Mouse (Mus musculus) mouse trophoblast stem cell (cell line): Measurements from ENCODE around the gene Ica1.

Experiments
- in situ Hi-C, 2 experiments: fragments of 300-500 bp; cut with MseI, MboI; formaldehyde crosslinking; loops; 2 replicates in 1 of 2; 3 replicates in 1 of 2; pipeline ENCODE4 v1.15.1; 2025

The Ica1 gene

GRCm38 (mm10) chr6:8690441-8690840 lies 87.8 kb downstream of the Ica1 start:
- in situ Hi-C loops: no loop called here

- in situ Hi-C loops: no loop called here
These were observed 91.4 kb downstream of the Ica1 start for GRCm38 (mm10) chr6:8686678-8687580.

- in situ Hi-C loops: no loop called here
These were observed 94.9 kb downstream of the Ica1 start for GRCm38 (mm10) chr6:8683379-8683778.

- in situ Hi-C loops: no loop called here
These were observed 97.4 kb downstream of the Ica1 start for GRCm38 (mm10) chr6:8680931-8681330.

- in situ Hi-C loops: no loop called here
These were observed 105.3 kb downstream of the Ica1 start for GRCm38 (mm10) chr6:8673013-8673412.

- in situ Hi-C loops: no loop called here
These were observed 108.9 kb downstream of the Ica1 start for GRCm38 (mm10) chr6:8669343-8669742.

- in situ Hi-C loops: no loop called here
These were observed 110.1 kb downstream of the Ica1 start for GRCm38 (mm10) chr6:8668013-8668811.

- in situ Hi-C loops: no loop called here
These were observed 112.5 kb downstream of the Ica1 start for GRCm38 (mm10) chr6:8665786-8666185.

GRCm38 (mm10) chr6:8664956-8665355 lies 113.3 kb downstream of the Ica1 start:
- in situ Hi-C loops: no loop called here

GRCm38 (mm10) chr6:8663092-8663740 lies 115.1 kb downstream of the Ica1 start:
- in situ Hi-C loops: no loop called here

GRCm38 (mm10) chr6:8661404-8661803 lies 116.9 kb downstream of the Ica1 start:
- in situ Hi-C loops: no loop called here

GRCm38 (mm10) chr6:8660076-8660475 lies 118.2 kb downstream of the Ica1 start:
- in situ Hi-C loops: no loop called here

- in situ Hi-C loops: no loop called here
These were observed 118.9 kb downstream of the Ica1 start for GRCm38 (mm10) chr6:8659194-8659959.

GRCm38 (mm10) chr6:8658431-8658830 lies 119.9 kb downstream of the Ica1 start:
- in situ Hi-C loops: no loop called here

GRCm38 (mm10) chr6:8657459-8657858 lies 120.8 kb downstream of the Ica1 start:
- in situ Hi-C loops: no loop called here

GRCm38 (mm10) chr6:8655454-8655853 lies 122.8 kb downstream of the Ica1 start:
- in situ Hi-C loops: no loop called here

GRCm38 (mm10) chr6:8650413-8650812 lies 127.9 kb downstream of the Ica1 start:
- in situ Hi-C loops: no loop called here

GRCm38 (mm10) chr6:8649295-8649865 lies 128.9 kb downstream of the Ica1 start:
- in situ Hi-C loops: no loop called here

- in situ Hi-C loops: no loop called here
These were observed 129.9 kb downstream of the Ica1 start for GRCm38 (mm10) chr6:8648185-8648901.

- in situ Hi-C loops: no loop called here
These were observed 130.6 kb downstream of the Ica1 start for GRCm38 (mm10) chr6:8647513-8648184.
